Mouse (Mus musculus): ENCODE data around the gene Sept10.

GRCm38 (mm10) chr10:59171042-59171441 is 50.6 kb downstream of the Sept10 start:
- TF ChIP-seq EP300 (IDR thresholded peaks at IDR 0.05; ENCODE audit: low read depth) (no peak), CTCF (IDR thresholded peaks at IDR 0.05; ENCODE audit: low read depth) (no peak)

Measured in liver, postnatal 0 days (tissue).